Mouse (Mus musculus) bone marrow macrophage, adult 2 months (primary cell): ENCODE results near the gene Phkb. TPM values are rescaled to one million over a fixed set of nuclear protein-coding genes. Genes with fewer than 3 reads are reported as not detected.

Source experiments
- H3K27ac ChIP-seq: 2 replicates; pipeline ENCODE4 v1.5.1; 2012; ENCODE audit warnings: low read depth, low read length; ENCODE audit not compliant: insufficient read depth
- H3K4me1 ChIP-seq: 2 replicates; pipeline ENCODE4 v1.6.1; 2012; ENCODE audit warnings: low read length; ENCODE audit not compliant: control insufficient read depth, insufficient read depth
- H3K4me3 ChIP-seq: 2 replicates; pipeline ENCODE4 v1.5.1; 2012; ENCODE audit warnings: mild to moderate bottlenecking, low read length, moderate library complexity; ENCODE audit not compliant: insufficient read depth
- CTCF ChIP-seq: IDR thresholded peaks from 2 replicates; pipeline ENCODE4 v1.5.1; 2012; ENCODE audit warnings: low read depth, mild to moderate bottlenecking, low read length, moderate library complexity
- POLR2A ChIP-seq: IDR thresholded peaks from 2 replicates; pipeline ENCODE4 v1.6.1; 2012; ENCODE audit warnings: mild to moderate bottlenecking, low read depth, low read length, borderline replicate concordance
- polyA plus RNA-seq: library from polyadenylated mRNA; stranded (reverse); fragments of >200 nt; gene quantifications from 2 replicates; pipeline ENCODE4 v1.2.4, GENCODE M21; 2012; ENCODE audit not compliant: missing spikeins, insufficient read depth, insufficient read length

The Phkb gene
- polyA plus RNA-seq, 1 experiment, result 29.6 TPM

- Histone ChIP-seq H3K27ac (no peak overlapping the region), H3K4me1 (peaks cover 3% of the 10 kb centered on the region; the same call in 1 of the 2 replicates), H3K4me3 (no peak overlapping the region)
- TF ChIP-seq POLR2A, result no peak
- TF ChIP-seq CTCF, result no peak
Observed at GRCm38 (mm10) chr8:85860612-85861011, 19.9 kb downstream of the Phkb start.

GRCm38 (mm10) chr8:85862381-85862780 is 21.6 kb downstream of the Phkb start:
- Histone ChIP-seq H3K27ac (no peak overlapping the region), H3K4me3 (no peak overlapping the region), H3K4me1 (peaks cover 3% of the 10 kb centered on the region; the same call in 1 of the 2 replicates)

GRCm38 (mm10) chr8:85871660-85872059 is 30.9 kb downstream of the Phkb start:
- no peaks in the 10 kb centered on the region for H3K4me1 ChIP-seq
- H3K4me3 ChIP-seq, result no peak overlapping the region
- H3K27ac ChIP-seq, result no peak overlapping the region
- TF ChIP-seq CTCF (no peak), POLR2A (no peak)

More at GRCm38 (mm10) chr8:85862381-85862780, 21.6 kb downstream of the Phkb start:
- TF ChIP-seq CTCF, result no peak

- no peak overlapping the region for H3K4me3 ChIP-seq
- H3K4me1 ChIP-seq, result no peaks in the 10 kb centered on the region
- H3K27ac ChIP-seq, result no peak overlapping the region
- no peak for TF ChIP-seq CTCF
- no peak for TF ChIP-seq POLR2A
Observed at GRCm38 (mm10) chr8:85877976-85878375, 37.2 kb downstream of the Phkb start.

GRCm38 (mm10) chr8:85879624-85880023 is 38.9 kb downstream of the Phkb start:
- H3K27ac ChIP-seq, result no peak overlapping the region
- no peaks in the 10 kb centered on the region for H3K4me1 ChIP-seq
- H3K4me3 ChIP-seq, result no peak overlapping the region
- TF ChIP-seq POLR2A (no peak), CTCF (no peak)

- TF ChIP-seq POLR2A (no peak), CTCF (no peak)
- Histone ChIP-seq H3K4me1 (no peaks in the 10 kb centered on the region), H3K4me3 (no peak overlapping the region), H3K27ac (no peak overlapping the region)
Observed at GRCm38 (mm10) chr8:85884811-85885210, 44.1 kb downstream of the Phkb start.

GRCm38 (mm10) chr8:85897636-85898035 is 56.9 kb downstream of the Phkb start:
- no peak overlapping the region for H3K27ac ChIP-seq
- no peak overlapping the region for H3K4me3 ChIP-seq
- H3K4me1 ChIP-seq, result no peaks in the 10 kb centered on the region
- no peak for TF ChIP-seq POLR2A

GRCm38 (mm10) chr8:85924991-85925390 is 84.2 kb downstream of the Phkb start:
- Histone ChIP-seq H3K4me1 (no peaks in the 10 kb centered on the region), H3K27ac (no peak overlapping the region), H3K4me3 (no peak overlapping the region)
- no peak for TF ChIP-seq CTCF
- no peak for TF ChIP-seq POLR2A

GRCm38 (mm10) chr8:85925574-85925973 is 84.8 kb downstream of the Phkb start:
- H3K27ac ChIP-seq, result no peak overlapping the region
- TF ChIP-seq POLR2A, result no peak
- TF ChIP-seq CTCF, result no peak
- no peak overlapping the region for H3K4me3 ChIP-seq
- no peaks in the 10 kb centered on the region for H3K4me1 ChIP-seq

GRCm38 (mm10) chr8:85926107-85926506 is 85.3 kb downstream of the Phkb start:
- Histone ChIP-seq H3K27ac (no peak overlapping the region), H3K4me1 (no peaks in the 10 kb centered on the region), H3K4me3 (no peak overlapping the region)
- TF ChIP-seq CTCF, result no peak
- TF ChIP-seq POLR2A, result no peak

- Histone ChIP-seq H3K4me1 (no peaks in the 10 kb centered on the region), H3K27ac (no peak overlapping the region), H3K4me3 (no peak overlapping the region)
- TF ChIP-seq POLR2A, result no peak
- TF ChIP-seq CTCF, result no peak
Observed at GRCm38 (mm10) chr8:85936148-85936547, 95.4 kb downstream of the Phkb start.
